Mouse (Mus musculus) Muller cell, postnatal 12 days (primary cell): ENCODE measurements at regions not wholly inside any gene's neighbourhood (a gene's known extent, or its start where the extent isn't known, plus 50 kb on each side); places are given as distances from the start of the nearest gene placed in this dataset.
A peak's percentile ranks its signal among the peaks of the same experiment; 100 is the strongest.
"Not testable (repeated sequence)": the region's sequence is repeated elsewhere in the genome, so short reads cannot be mapped to it uniquely, and the experiment has no call there.

ENCODE experiments used
- DNase-seq: peaks from one replicate; pipeline ENCODE4 v3.0.0-alpha.2; 2015; ENCODE audit errors: inconsistent ontology term

GRCm38 (mm10) chr11:9932360-9933265 lies 740.9 kb downstream of the Abca13 start:
- no peak for DNase-seq

- peak; percentile 24 for DNase-seq
These were observed 771.0 kb downstream of the Abca13 start for GRCm38 (mm10) chr11:9962696-9963202.

GRCm38 (mm10) chr11:9982974-9983373 lies 791.2 kb downstream of the Abca13 start:
- no peak for DNase-seq

- DNase-seq, result no peak
These were observed 802.9 kb downstream of the Abca13 start for GRCm38 (mm10) chr11:9994601-9995166.

GRCm38 (mm10) chr11:9995356-9995755 lies 803.6 kb downstream of the Abca13 start:
- no peak for DNase-seq

- no peak for DNase-seq
These were observed 805.9 kb downstream of the Abca13 start for GRCm38 (mm10) chr11:9997532-9998138.

GRCm38 (mm10) chr11:10002170-10002569 lies 810.4 kb downstream of the Abca13 start:
- DNase-seq, result no peak

- no peak for DNase-seq
These were observed 815.1 kb downstream of the Abca13 start for GRCm38 (mm10) chr11:10006881-10007280.

- peak; percentile 1 for DNase-seq
These were observed 854.9 kb downstream of the Abca13 start for GRCm38 (mm10) chr11:10046593-10046992.

- DNase-seq, result no peak
These were observed 860.0 kb downstream of the Abca13 start for GRCm38 (mm10) chr11:10051584-10052210.

GRCm38 (mm10) chr11:10071881-10072280 lies 880.1 kb downstream of the Abca13 start:
- DNase-seq, result peak; percentile 64

GRCm38 (mm10) chr11:10087939-10088338 lies 896.2 kb downstream of the Abca13 start:
- DNase-seq, result no peak

- not testable (repeated sequence) for DNase-seq
These were observed 910.6 kb downstream of the Abca13 start for GRCm38 (mm10) chr11:10102314-10102713.

GRCm38 (mm10) chr11:10105077-10105476 lies 913.3 kb downstream of the Abca13 start:
- DNase-seq, result peak; percentile 12

GRCm38 (mm10) chr11:10142161-10142560 lies 950.4 kb downstream of the Abca13 start:
- no peak for DNase-seq

- no peak for DNase-seq
These were observed 957.4 kb downstream of the Abca13 start for GRCm38 (mm10) chr11:10149160-10149559.

- no peak for DNase-seq
These were observed 960.2 kb upstream of the Vwc2 start for GRCm38 (mm10) chr11:10153836-10154235.

GRCm38 (mm10) chr11:10193738-10194137 lies 920.3 kb upstream of the Vwc2 start:
- no peak for DNase-seq

GRCm38 (mm10) chr11:10194774-10195173 lies 919.2 kb upstream of the Vwc2 start:
- peak; percentile 26 for DNase-seq

- no peak for DNase-seq
These were observed 913.0 kb upstream of the Vwc2 start for GRCm38 (mm10) chr11:10201021-10201420.

GRCm38 (mm10) chr11:10205257-10205656 lies 908.8 kb upstream of the Vwc2 start:
- DNase-seq, result no peak
